Mouse (Mus musculus) E14TG2a.4 (cell line): ENCODE data around the gene Retnlb.

Experiments used
- CTCF ChIP-seq: conservative IDR thresholded peaks from 2 replicates; pipeline ENCODE4 v1.5.1; 2014; ENCODE audit warnings: low read length
- NANOG ChIP-seq: IDR thresholded peaks from 2 replicates; pipeline ENCODE4 v1.6.1; 2014; ENCODE audit warnings: borderline replicate concordance, low read length, mixed read lengths
- POU5F1 ChIP-seq: IDR thresholded peaks from 2 replicates; pipeline ENCODE4 v1.6.1; 2014; ENCODE audit warnings: low read length, borderline replicate concordance

DNA sequence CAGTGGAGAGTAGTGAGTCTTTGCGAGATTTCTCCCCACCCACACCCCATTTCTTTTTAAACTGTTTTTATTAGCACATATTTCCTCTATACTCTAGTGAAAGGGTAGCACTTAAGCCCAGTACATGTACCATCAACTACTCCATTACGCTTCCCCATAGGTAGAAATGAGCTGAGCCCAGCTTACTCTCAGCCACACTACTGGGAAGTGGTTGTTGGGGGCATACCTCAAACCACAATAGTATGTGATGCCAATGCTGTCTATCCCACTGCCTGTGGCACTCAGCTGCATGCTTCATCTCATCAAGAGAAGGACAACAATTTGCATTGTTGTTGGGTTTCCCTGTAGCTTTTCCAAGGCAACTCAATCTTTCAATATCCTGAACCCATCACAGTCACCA, 15.8 kb upstream of the Retnlb start:
- TF ChIP-seq CTCF (no peak), POU5F1 (no peak), NANOG (no peak)
